Mouse (Mus musculus): Measurements from ENCODE around the gene Abcb1b. TPM values are rescaled to one million over a fixed set of nuclear protein-coding genes. Genes with fewer than 3 reads are reported as not detected.
"Not testable (repeated sequence)": the region's sequence is repeated elsewhere in the genome, so short reads cannot be mapped to it uniquely, and the experiment has no call there.

Abcb1b gene
- polyA plus RNA-seq, 1 experiment from 2014 or later: 1.3 TPM

- Histone ChIP-seq H3K9ac (ENCODE audit: low read depth, low read length) (no peak overlapping the region), H3K4me3 (ENCODE audit: low read length) (peak overlapping the region; percentile 18; the same call in 1 of the 2 replicates), H3K9me3 (ENCODE audit: control insufficient read depth, low read length) (no peaks in the 10 kb centered on the region), H3K36me3 (ENCODE audit: control insufficient read depth, insufficient read depth, low read length) (no peaks in the 10 kb centered on the region), H3K4me2 (replicated peaks; ENCODE audit: low read depth, low read length) (peak overlapping the region; percentile 37), H3K4me1 (ENCODE audit: control insufficient read depth, insufficient read depth, low read length) (peaks cover 5% of the 10 kb centered on the region; the same call in 1 of the 2 replicates), H3K27me3 (ENCODE audit: control insufficient read depth, insufficient read depth, low read length) (no peaks in the 10 kb centered on the region), H3K27ac (ENCODE audit: low read depth, low read length) (no peak overlapping the region)
- 8% methylated on average over 7 of the region's 8 CpGs for WGBS
- peak; percentile 88 for ATAC-seq (ENCODE audit: low FRiP score, low TSS enrichment)
Measured at GRCm38 (mm10) chr5:8819635-8820591, 22.0 kb downstream of the Abcb1b start.

GRCm38 (mm10) chr5:8820592-8821104 lies 22.7 kb downstream of the Abcb1b start:
- peak overlapping the region; percentile 37; the same call in 1 of the 2 replicates for H3K4me2 ChIP-seq (replicated peaks; ENCODE audit: low read depth, low read length)
- peak; percentile 54; the same call in 1 of the 2 replicates for ATAC-seq (ENCODE audit: low FRiP score, low TSS enrichment)
- H3K27ac ChIP-seq (ENCODE audit: low read depth, low read length); H3K36me3 ChIP-seq (ENCODE audit: control insufficient read depth, insufficient read depth, low read length); H3K4me1 ChIP-seq (ENCODE audit: control insufficient read depth, insufficient read depth, low read length); H3K9ac ChIP-seq (ENCODE audit: low read depth, low read length); H3K9me3 ChIP-seq (ENCODE audit: control insufficient read depth, low read length); H3K27me3 ChIP-seq (ENCODE audit: control insufficient read depth, insufficient read depth, low read length); H3K4me3 ChIP-seq (ENCODE audit: low read length): not testable (repeated sequence)
- under 1% methylated on average over 4 of the region's 6 CpGs for WGBS

GRCm38 (mm10) chr5:8838661-8839438 lies 40.9 kb downstream of the Abcb1b start:
- Histone ChIP-seq H3K27me3 (ENCODE audit: control insufficient read depth, insufficient read depth, low read length) (no peaks in the 10 kb centered on the region), H3K27ac (ENCODE audit: low read depth, low read length) (no peak overlapping the region), H3K4me2 (replicated peaks; ENCODE audit: low read depth, low read length) (no peak overlapping the region), H3K9me3 (ENCODE audit: control insufficient read depth, low read length) (no peaks in the 10 kb centered on the region), H3K4me3 (ENCODE audit: low read length) (no peak overlapping the region), H3K9ac (ENCODE audit: low read depth, low read length) (no peak overlapping the region), H3K36me3 (ENCODE audit: control insufficient read depth, insufficient read depth, low read length) (no peaks in the 10 kb centered on the region), H3K4me1 (ENCODE audit: control insufficient read depth, insufficient read depth, low read length) (no peaks in the 10 kb centered on the region)
- 71% methylated on average over 8 of the region's 8 CpGs for WGBS
- no peak for ATAC-seq (ENCODE audit: low FRiP score, low TSS enrichment)

- H3K36me3 ChIP-seq (ENCODE audit: control insufficient read depth, insufficient read depth, low read length): no peaks in the 10 kb centered on the region
- no peaks in the 10 kb centered on the region for H3K4me1 ChIP-seq (ENCODE audit: control insufficient read depth, insufficient read depth, low read length)
- no peak overlapping the region for H3K4me3 ChIP-seq (ENCODE audit: low read length)
- no peaks in the 10 kb centered on the region for H3K9me3 ChIP-seq (ENCODE audit: control insufficient read depth, low read length)
- WGBS: 88% methylated on average over 4 of the region's 4 CpGs
- no peak overlapping the region for H3K27ac ChIP-seq (ENCODE audit: low read depth, low read length)
- no peak for ATAC-seq (ENCODE audit: low FRiP score, low TSS enrichment)
- H3K9ac ChIP-seq (ENCODE audit: low read depth, low read length): no peak overlapping the region
- no peak overlapping the region for H3K4me2 ChIP-seq (replicated peaks; ENCODE audit: low read depth, low read length)
- H3K27me3 ChIP-seq (ENCODE audit: control insufficient read depth, insufficient read depth, low read length): no peaks in the 10 kb centered on the region
Measured at GRCm38 (mm10) chr5:8839651-8840050, 41.7 kb downstream of the Abcb1b start.

- H3K4me1 ChIP-seq (ENCODE audit: control insufficient read depth, insufficient read depth, low read length): no peaks in the 10 kb centered on the region
- peak; percentile 81; the same call in 1 of the 2 replicates for ATAC-seq (ENCODE audit: low FRiP score, low TSS enrichment)
- no peaks in the 10 kb centered on the region for H3K27me3 ChIP-seq (ENCODE audit: control insufficient read depth, insufficient read depth, low read length)
- H3K4me2 ChIP-seq (replicated peaks; ENCODE audit: low read depth, low read length): no peak overlapping the region
- no peak overlapping the region for H3K9ac ChIP-seq (ENCODE audit: low read depth, low read length)
- H3K36me3 ChIP-seq (ENCODE audit: control insufficient read depth, insufficient read depth, low read length): no peaks in the 10 kb centered on the region
- no peak overlapping the region for H3K4me3 ChIP-seq (ENCODE audit: low read length)
- H3K27ac ChIP-seq (ENCODE audit: low read depth, low read length): no peak overlapping the region
- WGBS: 42% methylated on average over 5 of the region's 5 CpGs
- H3K9me3 ChIP-seq (ENCODE audit: control insufficient read depth, low read length): no peaks in the 10 kb centered on the region
Measured at GRCm38 (mm10) chr5:8840887-8841286, 42.9 kb downstream of the Abcb1b start.

GRCm38 (mm10) chr5:8842815-8843214 lies 44.9 kb downstream of the Abcb1b start:
- Histone ChIP-seq H3K9ac (ENCODE audit: low read depth, low read length) (no peak overlapping the region), H3K27ac (ENCODE audit: low read depth, low read length) (no peak overlapping the region), H3K4me2 (replicated peaks; ENCODE audit: low read depth, low read length) (no peak overlapping the region), H3K36me3 (ENCODE audit: control insufficient read depth, insufficient read depth, low read length) (no peaks in the 10 kb centered on the region), H3K4me3 (ENCODE audit: low read length) (no peak overlapping the region), H3K4me1 (ENCODE audit: control insufficient read depth, insufficient read depth, low read length) (no peaks in the 10 kb centered on the region), H3K27me3 (ENCODE audit: control insufficient read depth, insufficient read depth, low read length) (no peaks in the 10 kb centered on the region), H3K9me3 (ENCODE audit: control insufficient read depth, low read length) (no peaks in the 10 kb centered on the region)
- WGBS: 40% methylated on average over 3 of the region's 3 CpGs
- no peak for ATAC-seq (ENCODE audit: low FRiP score, low TSS enrichment)

GRCm38 (mm10) chr5:8848607-8849575 lies 50.9 kb downstream of the Abcb1b start:
- not testable (repeated sequence) for H3K4me2 ChIP-seq (replicated peaks; ENCODE audit: low read depth, low read length); H3K9me3 ChIP-seq (ENCODE audit: control insufficient read depth, low read length); H3K27ac ChIP-seq (ENCODE audit: low read depth, low read length); H3K4me3 ChIP-seq (ENCODE audit: low read length); H3K36me3 ChIP-seq (ENCODE audit: control insufficient read depth, insufficient read depth, low read length); H3K9ac ChIP-seq (ENCODE audit: low read depth, low read length); H3K4me1 ChIP-seq (ENCODE audit: control insufficient read depth, insufficient read depth, low read length); H3K27me3 ChIP-seq (ENCODE audit: control insufficient read depth, insufficient read depth, low read length)
- 35% methylated on average over 4 of the region's 9 CpGs for WGBS
- ATAC-seq (ENCODE audit: low FRiP score, low TSS enrichment): peak; percentile 64

GRCm38 (mm10) chr5:8850851-8851250 lies 52.9 kb downstream of the Abcb1b start:
- H3K4me3 ChIP-seq (ENCODE audit: low read length): no peak overlapping the region
- no peaks in the 10 kb centered on the region for H3K9me3 ChIP-seq (ENCODE audit: control insufficient read depth, low read length)
- H3K9ac ChIP-seq (ENCODE audit: low read depth, low read length): no peak overlapping the region
- no peaks in the 10 kb centered on the region for H3K27me3 ChIP-seq (ENCODE audit: control insufficient read depth, insufficient read depth, low read length)
- no peak overlapping the region for H3K27ac ChIP-seq (ENCODE audit: low read depth, low read length)
- ATAC-seq (ENCODE audit: low FRiP score, low TSS enrichment): no peak
- 72% methylated on average over 4 of the region's 4 CpGs for WGBS
- H3K4me1 ChIP-seq (ENCODE audit: control insufficient read depth, insufficient read depth, low read length): no peaks in the 10 kb centered on the region
- H3K4me2 ChIP-seq (replicated peaks; ENCODE audit: low read depth, low read length): no peak overlapping the region
- H3K36me3 ChIP-seq (ENCODE audit: control insufficient read depth, insufficient read depth, low read length): no peaks in the 10 kb centered on the region
